Mouse (Mus musculus) megakaryocyte, embryonic 14.5 days (primary cell): ENCODE measurements at regions not wholly inside any gene's neighbourhood (a gene's known extent, or its start where the extent isn't known, plus 50 kb on each side); places are given as distances from the start of the nearest gene placed in this dataset.

Source experiments
- FLI1 ChIP-seq: IDR thresholded peaks from 2 replicates; pipeline ENCODE4 v1.6.1; 2012; ENCODE audit warnings: low read length, inconsistent platforms, mixed read lengths
- GATA1 ChIP-seq: IDR thresholded peaks from 3 replicates; pipeline ENCODE4 v1.6.1; 2012; ENCODE audit warnings: mixed read lengths, low read length, inconsistent platforms, borderline replicate concordance

- TF ChIP-seq FLI1 = no peak
- TF ChIP-seq GATA1 = no peak
Measured at GRCm38 (mm10) chr5:51841763-51842162, 274.2 kb upstream of the Ppargc1a start.
